Mouse (Mus musculus) stomach, embryonic 15.5 days (tissue): ENCODE measurements around the gene Nell1. TPM values are rescaled to one million over a fixed set of nuclear protein-coding genes. Genes with fewer than 3 reads are reported as not detected.

Experiments
- ATAC-seq: fragments of 200-750 bp; cut with Nextera tagmentation; 2 replicates; pipeline ENCODE4 v1.8.0; 2017; ENCODE audit warnings: low read depth, moderate number of reproducible peaks, moderate TSS enrichment; ENCODE audit not compliant: insufficient read depth, low FRiP score
- H3K27ac ChIP-seq: fragments of 300-500 bp; sonication (generic); 2 replicates; pipeline ENCODE4 v1.5.1; 2015; ENCODE audit warnings: mild to moderate bottlenecking, inconsistent platforms
- H3K27me3 ChIP-seq: fragments of 300-500 bp; sonication (generic); replicated peaks from 2 replicates; pipeline ENCODE4 v1.6.1; 2015; ENCODE audit warnings: inconsistent platforms
- H3K36me3 ChIP-seq: fragments of 300-500 bp; sonication (generic); 2 replicates; pipeline ENCODE4 v1.6.1; 2015; ENCODE audit warnings: inconsistent platforms
- H3K4me1 ChIP-seq: fragments of 300-500 bp; sonication (generic); 2 replicates; pipeline ENCODE4 v1.6.1; 2015; ENCODE audit warnings: inconsistent platforms
- H3K4me2 ChIP-seq: fragments of 300-500 bp; sonication (generic); 2 replicates; pipeline ENCODE4 v1.6.1; 2015; ENCODE audit warnings: mild to moderate bottlenecking, inconsistent platforms
- H3K4me3 ChIP-seq: fragments of 300-500 bp; sonication (generic); replicated peaks from 2 replicates; pipeline ENCODE4 v1.5.1; 2015; ENCODE audit warnings: inconsistent platforms
- H3K9ac ChIP-seq: fragments of 300-500 bp; sonication (generic); 2 replicates; pipeline ENCODE4 v1.6.1; 2015; ENCODE audit warnings: inconsistent platforms
- H3K9me3 ChIP-seq: fragments of 300-500 bp; sonication (generic); 2 replicates; pipeline ENCODE4 v1.6.1; 2016; ENCODE audit warnings: inconsistent platforms
- WGBS: fragments of 180-500 bp; shearing (Covaris S2); methylation state at CpG from one replicate; pipeline ENCODE4 v1.1.7; 2015; 5-methylcytosine and 5-hydroxymethylcytosine counted together
- polyA plus RNA-seq: library from polyadenylated mRNA; unstranded; fragments of >200 nt; fragmentation: Nextera tagmentation; extraction: Ambion mirVana; gene quantifications from 2 replicates; pipeline ENCODE4 v1.2.1, GENCODE M21; 2015

Nell1 gene
- polyA plus RNA-seq, 1 experiment from 2014 or later, result 5.1 TPM

- Histone ChIP-seq H3K9me3 (no peaks in the 10 kb centered on the region), H3K4me1 (no peaks in the 10 kb centered on the region), H3K9ac (no peak overlapping the region), H3K36me3 (no peaks in the 10 kb centered on the region), H3K27me3 (no peaks in the 10 kb centered on the region), H3K4me2 (no peak overlapping the region), H3K27ac (no peak overlapping the region), H3K4me3 (no peak overlapping the region)
- ATAC-seq, result peak; percentile 65; the same call in 1 of the 2 replicates
- 33% methylated on average over 8 of the region's 8 CpGs for WGBS
Observed at GRCm38 (mm10) chr7:50105612-50106321, 131.1 kb downstream of the Nell1 start.

- 77% methylated on average over 2 of the region's 2 CpGs for WGBS
- no peak overlapping the region for H3K4me3 ChIP-seq
- ATAC-seq, result no peak
- H3K27ac ChIP-seq, result no peak overlapping the region
- no peaks in the 10 kb centered on the region for H3K9me3 ChIP-seq
- H3K4me2 ChIP-seq, result no peak overlapping the region
- H3K27me3 ChIP-seq, result no peaks in the 10 kb centered on the region
- no peaks in the 10 kb centered on the region for H3K4me1 ChIP-seq
- H3K36me3 ChIP-seq, result no peaks in the 10 kb centered on the region
- H3K9ac ChIP-seq, result no peak overlapping the region
Observed at GRCm38 (mm10) chr7:50107261-50107660, 132.6 kb downstream of the Nell1 start.

DNA sequence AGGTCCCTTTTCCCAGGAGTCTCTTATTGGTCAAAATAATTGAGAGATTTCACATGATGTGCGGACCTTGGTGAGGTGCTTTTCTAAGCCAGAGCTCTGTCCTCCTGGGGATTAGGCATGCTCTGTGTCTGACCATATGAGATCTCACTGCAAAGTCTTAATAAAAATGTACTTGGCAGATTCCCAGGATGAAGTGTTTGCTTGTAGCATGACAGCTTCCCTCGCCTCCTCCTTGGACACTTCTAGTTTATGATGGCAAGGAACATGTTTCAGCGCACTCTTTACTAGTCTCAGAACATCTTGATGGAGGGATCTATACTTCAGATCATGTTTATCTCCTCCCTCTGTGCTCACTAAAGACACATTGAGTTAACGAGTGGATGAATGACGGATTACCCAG lies 143.7 kb downstream of the Nell1 start:
- Histone ChIP-seq H3K9ac (no peak overlapping the region), H3K36me3 (no peaks in the 10 kb centered on the region), H3K9me3 (no peaks in the 10 kb centered on the region), H3K4me1 (no peaks in the 10 kb centered on the region), H3K4me2 (no peak overlapping the region), H3K27me3 (no peaks in the 10 kb centered on the region), H3K27ac (no peak overlapping the region), H3K4me3 (no peak overlapping the region)
- WGBS, result 75% methylated on average over 5 of the region's 5 CpGs
- ATAC-seq, result no peak

GRCm38 (mm10) chr7:50137706-50138105 lies 163.0 kb downstream of the Nell1 start:
- Histone ChIP-seq H3K9me3 (no peaks in the 10 kb centered on the region), H3K4me2 (no peak overlapping the region), H3K27me3 (no peaks in the 10 kb centered on the region), H3K36me3 (no peaks in the 10 kb centered on the region), H3K4me1 (no peaks in the 10 kb centered on the region), H3K9ac (no peak overlapping the region), H3K27ac (no peak overlapping the region), H3K4me3 (no peak overlapping the region)
- ATAC-seq, result no peak
- WGBS, result 75% methylated on average over 3 of the region's 3 CpGs

GRCm38 (mm10) chr7:50149326-50149725 lies 174.7 kb downstream of the Nell1 start:
- 90% methylated on average over 7 of the region's 7 CpGs for WGBS

GRCm38 (mm10) chr7:50150838-50151237 lies 176.2 kb downstream of the Nell1 start:
- WGBS, result 69% methylated on average over 2 of the region's 2 CpGs
- Histone ChIP-seq H3K9me3 (no peaks in the 10 kb centered on the region), H3K27me3 (no peaks in the 10 kb centered on the region)

More at GRCm38 (mm10) chr7:50149326-50149725, 174.7 kb downstream of the Nell1 start:
- Histone ChIP-seq H3K36me3 (no peaks in the 10 kb centered on the region), H3K27ac (no peak overlapping the region), H3K4me2 (no peak overlapping the region), H3K4me3 (no peak overlapping the region), H3K27me3 (no peaks in the 10 kb centered on the region), H3K9ac (no peak overlapping the region), H3K9me3 (no peaks in the 10 kb centered on the region), H3K4me1 (no peaks in the 10 kb centered on the region)
- ATAC-seq, result no peak

DNA sequence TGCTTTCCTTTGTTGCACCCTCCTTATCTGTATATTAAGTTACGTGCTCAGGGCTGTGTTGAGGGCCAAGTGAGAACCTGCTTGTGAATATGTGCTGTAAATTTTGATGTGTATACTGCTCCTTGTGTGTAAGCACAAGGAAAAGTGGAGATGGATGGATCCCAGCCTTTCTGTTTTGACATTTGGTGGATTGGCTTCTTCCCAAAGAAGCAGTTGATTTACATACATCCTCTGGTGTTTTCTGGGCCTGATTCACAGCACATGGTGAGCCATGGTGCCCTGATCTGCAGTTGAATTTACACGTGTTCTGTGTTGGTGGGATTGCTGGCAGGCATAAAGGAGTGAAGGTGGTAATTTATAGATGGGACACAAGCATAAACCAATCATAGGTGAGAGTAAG lies 179.0 kb downstream of the Nell1 start:
- ATAC-seq, result no peak

More at GRCm38 (mm10) chr7:50150838-50151237, 176.2 kb downstream of the Nell1 start:
- H3K4me3 ChIP-seq, result no peak overlapping the region
- no peak overlapping the region for H3K9ac ChIP-seq
- ATAC-seq, result no peak
- no peak overlapping the region for H3K27ac ChIP-seq
- H3K4me2 ChIP-seq, result no peak overlapping the region
- H3K4me1 ChIP-seq, result no peaks in the 10 kb centered on the region
- no peaks in the 10 kb centered on the region for H3K36me3 ChIP-seq

DNA sequence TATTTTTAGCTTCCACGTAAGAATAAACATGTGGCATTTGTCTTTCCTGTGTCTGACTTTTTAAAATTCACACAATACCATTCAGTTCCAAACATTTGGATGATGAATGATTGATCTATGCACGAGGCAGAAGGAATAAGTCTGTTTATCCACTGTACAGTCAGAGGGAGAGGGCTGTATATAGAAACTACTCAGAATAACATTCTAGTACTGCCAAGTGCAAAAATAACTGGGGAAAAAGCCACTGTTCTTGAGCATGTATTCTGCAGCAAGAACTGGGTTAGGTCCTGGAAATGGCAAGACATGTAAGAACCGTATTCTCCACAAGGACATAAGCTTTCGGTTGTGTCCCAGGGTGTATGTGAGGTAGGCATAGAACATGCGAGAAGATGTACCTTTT lies 187.9 kb downstream of the Nell1 start:
- no peaks in the 10 kb centered on the region for H3K9me3 ChIP-seq
- H3K4me1 ChIP-seq, result no peaks in the 10 kb centered on the region
- no peak for ATAC-seq
- H3K36me3 ChIP-seq, result no peaks in the 10 kb centered on the region
- 61% methylated on average over 5 of the region's 5 CpGs for WGBS
- H3K27ac ChIP-seq, result no peak overlapping the region
- no peak overlapping the region for H3K4me2 ChIP-seq
- H3K4me3 ChIP-seq, result no peak overlapping the region
- no peaks in the 10 kb centered on the region for H3K27me3 ChIP-seq
- H3K9ac ChIP-seq, result no peak overlapping the region

More for the DNA sequence above, 179.0 kb downstream of the Nell1 start:
- H3K4me1 ChIP-seq, result no peaks in the 10 kb centered on the region
- H3K9ac ChIP-seq, result no peak overlapping the region
- no peaks in the 10 kb centered on the region for H3K27me3 ChIP-seq
- no peak overlapping the region for H3K27ac ChIP-seq
- no peak overlapping the region for H3K4me2 ChIP-seq
- no peaks in the 10 kb centered on the region for H3K36me3 ChIP-seq
- no peak overlapping the region for H3K4me3 ChIP-seq
- H3K9me3 ChIP-seq, result no peaks in the 10 kb centered on the region
- WGBS, result 78% methylated on average over 2 of the region's 2 CpGs

- ATAC-seq, result no peak
- H3K27me3 ChIP-seq, result no peaks in the 10 kb centered on the region
- no peak overlapping the region for H3K27ac ChIP-seq
- H3K9me3 ChIP-seq, result no peaks in the 10 kb centered on the region
- H3K4me2 ChIP-seq, result no peak overlapping the region
- H3K4me3 ChIP-seq, result no peak overlapping the region
- H3K36me3 ChIP-seq, result no peaks in the 10 kb centered on the region
- no peaks in the 10 kb centered on the region for H3K4me1 ChIP-seq
- no peak overlapping the region for H3K9ac ChIP-seq
Observed at GRCm38 (mm10) chr7:50168778-50169177, 194.1 kb downstream of the Nell1 start.

- Histone ChIP-seq H3K9me3 (no peaks in the 10 kb centered on the region), H3K4me3 (no peak overlapping the region), H3K27ac (no peak overlapping the region), H3K4me2 (no peak overlapping the region), H3K36me3 (no peaks in the 10 kb centered on the region), H3K27me3 (no peaks in the 10 kb centered on the region), H3K4me1 (no peaks in the 10 kb centered on the region), H3K9ac (no peak overlapping the region)
- 79% methylated on average over 6 of the region's 6 CpGs for WGBS
- no peak for ATAC-seq
Observed at GRCm38 (mm10) chr7:50186306-50186705, 211.6 kb downstream of the Nell1 start.

DNA sequence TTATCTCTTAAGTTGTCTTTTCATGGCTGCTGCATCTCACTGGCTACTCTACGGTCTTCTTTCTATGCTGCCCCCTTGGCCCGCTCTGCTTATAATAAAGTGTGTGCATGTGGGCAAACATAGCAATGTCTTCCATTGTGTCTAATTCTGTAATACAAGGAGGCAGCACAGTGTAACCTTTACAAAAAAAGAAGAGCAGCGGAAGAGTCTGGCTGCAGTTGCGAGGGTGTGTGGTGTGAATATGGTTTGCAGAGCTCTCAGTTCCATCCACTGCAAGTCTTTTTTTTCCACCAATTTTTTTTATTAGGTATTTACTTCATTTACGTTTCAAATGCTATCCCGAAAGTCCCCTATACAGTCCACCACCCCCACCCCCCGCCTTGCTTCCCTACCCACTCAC lies 219.3 kb downstream of the Nell1 start:
- no peak overlapping the region for H3K9ac ChIP-seq
- no peak for ATAC-seq
- no peak overlapping the region for H3K4me3 ChIP-seq
- H3K4me2 ChIP-seq, result no peak overlapping the region
- no peaks in the 10 kb centered on the region for H3K9me3 ChIP-seq
- H3K4me1 ChIP-seq, result no peaks in the 10 kb centered on the region
- no peak overlapping the region for H3K27ac ChIP-seq
- no peaks in the 10 kb centered on the region for H3K36me3 ChIP-seq
- 94% methylated on average over 7 of the region's 7 CpGs for WGBS
- no peaks in the 10 kb centered on the region for H3K27me3 ChIP-seq

- H3K4me3 ChIP-seq, result no peak overlapping the region
- no peak overlapping the region for H3K27ac ChIP-seq
- WGBS, result 22% methylated on average over 3 of the region's 3 CpGs
- H3K9me3 ChIP-seq, result no peaks in the 10 kb centered on the region
- no peaks in the 10 kb centered on the region for H3K27me3 ChIP-seq
- H3K4me2 ChIP-seq, result no peak overlapping the region
- peak; percentile 80 for ATAC-seq
- no peaks in the 10 kb centered on the region for H3K36me3 ChIP-seq
- no peak overlapping the region for H3K9ac ChIP-seq
- no peaks in the 10 kb centered on the region for H3K4me1 ChIP-seq
Observed at GRCm38 (mm10) chr7:50195080-50195611, 220.5 kb downstream of the Nell1 start.
